Mouse (Mus musculus): ENCODE measurements around the gene Kcnk13.

DNA sequence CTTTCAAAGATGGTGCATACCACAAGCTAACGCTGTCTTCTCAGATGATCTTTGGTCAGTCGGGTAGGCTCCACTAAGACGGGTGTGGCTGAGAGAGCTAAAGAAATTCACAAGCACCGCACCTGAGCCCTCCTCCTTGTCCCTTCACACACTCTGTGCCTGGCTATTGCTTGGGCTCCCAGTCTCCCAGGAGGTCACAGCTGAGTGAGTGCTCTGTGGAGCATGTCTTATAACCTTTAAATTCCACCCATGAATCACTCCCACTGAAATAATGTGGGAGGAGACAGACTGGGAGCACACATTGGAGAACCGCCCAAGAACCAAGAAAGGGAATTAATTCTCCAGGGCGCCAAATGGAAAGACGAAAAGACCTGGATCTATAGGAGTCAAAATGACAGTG is 23.6 kb upstream of the Kcnk13 start:
- TF ChIP-seq CTCF (conservative IDR thresholded peaks at IDR 0.05; ENCODE audit: low read length), result no peak
- TF ChIP-seq POU5F1 (IDR thresholded peaks at IDR 0.05; ENCODE audit: borderline replicate concordance, low read length), result no peak

Data from E14TG2a.4 (cell line).